Mouse (Mus musculus): ENCODE measurements around the gene H2afy2. TPM values are rescaled to one million over a fixed set of nuclear protein-coding genes. Genes with fewer than 3 reads are reported as not detected.

Gene H2afy2
- polyA plus RNA-seq, 1 experiment from 2014 or later = 142 TPM

- peak; percentile 35 for DNase-seq
Measured at GRCm38 (mm10) chr10:61764689-61765088, 19.3 kb downstream of the H2afy2 start.

GRCm38 (mm10) chr10:61759869-61760268 is 24.1 kb downstream of the H2afy2 start:
- peak; percentile 80 for DNase-seq
- no peaks in the 10 kb centered on the region for H3K9me3 ChIP-seq (ENCODE audit: low read depth, low read length)
- H3K4me1 ChIP-seq (ENCODE audit: insufficient read depth) = 0 out of 2 replicates have a peak, but pooled peaks cover 2% of the 10 kb centered on the region
- ATAC-seq (ENCODE audit: insufficient read depth) = peak; percentile 72
- no peak overlapping the region for H3K9ac ChIP-seq
- no peak for TF ChIP-seq CTCF (IDR thresholded peaks at IDR 0.05; ENCODE audit: low read depth)
- WGBS = 18% methylated on average over 6 of the region's 6 CpGs
- no peak overlapping the region for H3K4me2 ChIP-seq
- no peaks in the 10 kb centered on the region for H3K27me3 ChIP-seq (ENCODE audit: insufficient read depth, low read length)
- H3K4me3 ChIP-seq (ENCODE audit: low read depth, low read length) = no peak overlapping the region
- peaks cover 31% of the 10 kb centered on the region for H3K36me3 ChIP-seq (ENCODE audit: insufficient read depth)
- 0 out of 2 replicates have a peak overlapping the region, but pooled peaks have one; percentile 55 for H3K27ac ChIP-seq (ENCODE audit: low read depth)

More at GRCm38 (mm10) chr10:61764689-61765088, 19.3 kb downstream of the H2afy2 start:
- H3K36me3 ChIP-seq (ENCODE audit: insufficient read depth) = no peaks in the 10 kb centered on the region
- 0 out of 2 replicates have a peak, but pooled peaks have one; percentile 18 for TF ChIP-seq CTCF (IDR thresholded peaks at IDR 0.05; ENCODE audit: low read depth)
- H3K4me2 ChIP-seq = no peak overlapping the region
- H3K9ac ChIP-seq = no peak overlapping the region
- no peaks in the 10 kb centered on the region for H3K27me3 ChIP-seq (ENCODE audit: insufficient read depth, low read length)
- no peak overlapping the region for H3K4me3 ChIP-seq (ENCODE audit: low read depth, low read length)
- no peak overlapping the region for H3K27ac ChIP-seq (ENCODE audit: low read depth)
- no peaks in the 10 kb centered on the region for H3K9me3 ChIP-seq (ENCODE audit: low read depth, low read length)
- H3K4me1 ChIP-seq (ENCODE audit: insufficient read depth) = no peaks in the 10 kb centered on the region
- ATAC-seq (ENCODE audit: insufficient read depth) = no peak
- WGBS = 63% methylated on average over 8 of the region's 8 CpGs

- Histone ChIP-seq H3K4me2 (no peak overlapping the region), H3K4me1 (ENCODE audit: insufficient read depth) (0 out of 2 replicates have a peak, but pooled peaks cover 2% of the 10 kb centered on the region), H3K27me3 (ENCODE audit: insufficient read depth, low read length) (no peaks in the 10 kb centered on the region), H3K36me3 (ENCODE audit: insufficient read depth) (peaks cover 37% of the 10 kb centered on the region), H3K9me3 (ENCODE audit: low read depth, low read length) (no peaks in the 10 kb centered on the region), H3K9ac (no peak overlapping the region), H3K27ac (ENCODE audit: low read depth) (no peak overlapping the region), H3K4me3 (ENCODE audit: low read depth, low read length) (no peak overlapping the region)
- DNase-seq (no peak), ATAC-seq (ENCODE audit: insufficient read depth) (no peak)
- 94% methylated on average over 2 of the region's 2 CpGs for WGBS
- TF ChIP-seq CTCF (IDR thresholded peaks at IDR 0.05; ENCODE audit: low read depth) = no peak
Measured at GRCm38 (mm10) chr10:61758904-61759303, 25.0 kb downstream of the H2afy2 start.

- ATAC-seq (ENCODE audit: insufficient read depth) = peak; percentile 64
- H3K27ac ChIP-seq (ENCODE audit: low read depth) = no peak overlapping the region
- DNase-seq = peak; percentile 86
- no peak for TF ChIP-seq CTCF (IDR thresholded peaks at IDR 0.05; ENCODE audit: low read depth)
- no peak overlapping the region for H3K9ac ChIP-seq
- H3K4me1 ChIP-seq (ENCODE audit: insufficient read depth) = 0 out of 2 replicates have a peak, but pooled peaks cover 2% of the 10 kb centered on the region
- H3K4me3 ChIP-seq (ENCODE audit: low read depth, low read length) = no peak overlapping the region
- WGBS = 80% methylated on average over 14 of the region's 14 CpGs
- H3K4me2 ChIP-seq = no peak overlapping the region
- peaks cover 56% of the 10 kb centered on the region for H3K36me3 ChIP-seq (ENCODE audit: insufficient read depth)
- H3K9me3 ChIP-seq (ENCODE audit: low read depth, low read length) = no peaks in the 10 kb centered on the region
- no peaks in the 10 kb centered on the region for H3K27me3 ChIP-seq (ENCODE audit: insufficient read depth, low read length)
Measured at GRCm38 (mm10) chr10:61757022-61757421, 26.9 kb downstream of the H2afy2 start.

- DNase-seq (no peak), ATAC-seq (ENCODE audit: insufficient read depth) (no peak)
- H3K9ac ChIP-seq = no peak overlapping the region
- H3K36me3 ChIP-seq (ENCODE audit: insufficient read depth) = peaks cover 92% of the 10 kb centered on the region
- no peaks in the 10 kb centered on the region for H3K27me3 ChIP-seq (ENCODE audit: insufficient read depth, low read length)
- no peak overlapping the region for H3K27ac ChIP-seq (ENCODE audit: low read depth)
- H3K4me1 ChIP-seq (ENCODE audit: insufficient read depth) = no peaks in the 10 kb centered on the region
- no peaks in the 10 kb centered on the region for H3K9me3 ChIP-seq (ENCODE audit: low read depth, low read length)
- no peak for TF ChIP-seq CTCF (IDR thresholded peaks at IDR 0.05; ENCODE audit: low read depth)
- H3K4me3 ChIP-seq (ENCODE audit: low read depth, low read length) = no peak overlapping the region
- 94% methylated on average over 23 of the region's 23 CpGs for WGBS
- no peak overlapping the region for H3K4me2 ChIP-seq
Measured at GRCm38 (mm10) chr10:61753071-61753470, 30.9 kb downstream of the H2afy2 start.

GRCm38 (mm10) chr10:61751534-61752219 is 32.3 kb downstream of the H2afy2 start:
- DNase-seq (peak; percentile 57), ATAC-seq (ENCODE audit: insufficient read depth) (no peak)
- 77% methylated on average over 20 of the region's 20 CpGs for WGBS
- Histone ChIP-seq H3K36me3 (ENCODE audit: insufficient read depth) (peaks cover 93% of the 10 kb centered on the region), H3K4me1 (ENCODE audit: insufficient read depth) (no peaks in the 10 kb centered on the region), H3K4me2 (no peak overlapping the region), H3K27me3 (ENCODE audit: insufficient read depth, low read length) (no peaks in the 10 kb centered on the region), H3K27ac (ENCODE audit: low read depth) (no peak overlapping the region), H3K9me3 (ENCODE audit: low read depth, low read length) (no peaks in the 10 kb centered on the region), H3K4me3 (ENCODE audit: low read depth, low read length) (no peak overlapping the region), H3K9ac (no peak overlapping the region)
- TF ChIP-seq CTCF (IDR thresholded peaks at IDR 0.05; ENCODE audit: low read depth) = no peak

GRCm38 (mm10) chr10:61750014-61750413 is 33.9 kb downstream of the H2afy2 start:
- no peak for TF ChIP-seq CTCF (IDR thresholded peaks at IDR 0.05; ENCODE audit: low read depth)
- H3K36me3 ChIP-seq (ENCODE audit: insufficient read depth) = peaks cover 93% of the 10 kb centered on the region
- WGBS = 69% methylated on average over 9 of the region's 9 CpGs
- H3K27ac ChIP-seq (ENCODE audit: low read depth) = no peak overlapping the region
- H3K4me1 ChIP-seq (ENCODE audit: insufficient read depth) = no peaks in the 10 kb centered on the region
- H3K27me3 ChIP-seq (ENCODE audit: insufficient read depth, low read length) = no peaks in the 10 kb centered on the region
- no peak overlapping the region for H3K4me3 ChIP-seq (ENCODE audit: low read depth, low read length)
- peaks cover 3% of the 10 kb centered on the region; the same call in 1 of the 2 replicates for H3K9me3 ChIP-seq (ENCODE audit: low read depth, low read length)
- DNase-seq (no peak), ATAC-seq (ENCODE audit: insufficient read depth) (no peak)
- H3K4me2 ChIP-seq = no peak overlapping the region
- H3K9ac ChIP-seq = no peak overlapping the region

Data from lung, embryonic 14.5 days (tissue).